Mouse (Mus musculus): ENCODE results near the gene Olfr618. TPM values are rescaled to one million over a fixed set of nuclear protein-coding genes. Genes with fewer than 3 reads are reported as not detected.
"Not testable (repeated sequence)": the region's sequence is repeated elsewhere in the genome, so short reads cannot be mapped to it uniquely, and the experiment has no call there.

The Olfr618 gene
- polyA plus RNA-seq (2015; fragmentation: Nextera tagmentation; extraction: Ambion mirVana) = 0.18 TPM in 1 of 2 replicates, not detected in the other

GRCm38 (mm10) chr7:103589803-103590202 is at the start of gene Olfr618:
Gene Olfr618 (plus strand): TSS chr7:103590103.
- Histone ChIP-seq H3K4me1 (no peaks in the 10 kb centered on the region), H3K9me3 (no peaks in the 10 kb centered on the region), H3K27me3 (replicated peaks) (no peaks in the 10 kb centered on the region), H3K4me3 (no peak within 1 kb of the TSS), H3K27ac (no peak within 1 kb of the TSS), H3K36me3 (replicated peaks) (no peaks in the 10 kb centered on the region), H3K9ac (no peak within 1 kb of the TSS), H3K4me2 (no peak within 1 kb of the TSS)
- ATAC-seq (replicated peaks) = no peak
- WGBS = 66% methylated on average over 2 of the region's 2 CpGs

GRCm38 (mm10) chr7:103542617-103543016 is 47.3 kb upstream of the Olfr618 start, which contains the start of gene Olfr612:
Gene Olfr612 (minus strand): TSS chr7:103542717.
- not testable (repeated sequence) for H3K4me1 ChIP-seq; H3K9me3 ChIP-seq; H3K27ac ChIP-seq; ATAC-seq (replicated peaks); H3K9ac ChIP-seq; H3K4me2 ChIP-seq; H3K4me3 ChIP-seq; H3K36me3 ChIP-seq (replicated peaks); H3K27me3 ChIP-seq (replicated peaks)
- 84% methylated on average over 2 of the region's 2 CpGs for WGBS

DNA sequence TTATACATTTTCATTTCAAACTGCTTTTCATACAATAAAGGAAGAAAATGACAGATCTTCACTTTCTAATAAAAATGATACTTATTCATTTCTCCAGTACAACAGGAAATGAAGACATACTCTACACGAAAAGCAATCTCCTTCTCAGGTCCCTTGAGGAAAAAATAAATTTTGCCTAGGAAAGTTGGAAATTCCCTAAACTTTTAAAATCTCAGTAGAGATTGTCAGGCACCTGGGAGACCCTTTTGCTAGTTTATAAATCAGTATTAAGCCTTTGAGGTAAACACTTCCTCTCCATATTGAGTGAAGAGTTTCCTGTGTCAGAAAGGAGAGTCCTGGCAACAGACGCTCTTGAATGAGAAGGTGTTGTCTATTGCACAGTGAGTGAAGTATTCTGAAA is 42.1 kb upstream of the Olfr618 start, which contains the start of gene Olfr613:
Olfr613 (plus strand) TSS at position 301 of the 400 bp plus-strand sequence.
- Histone ChIP-seq H3K9me3 (no peaks in the 10 kb centered on the region), H3K4me2 (no peak within 1 kb of the TSS), H3K4me1 (no peaks in the 10 kb centered on the region), H3K27ac (no peak within 1 kb of the TSS), H3K27me3 (replicated peaks) (no peaks in the 10 kb centered on the region), H3K4me3 (no peak within 1 kb of the TSS), H3K36me3 (replicated peaks) (no peaks in the 10 kb centered on the region), H3K9ac (no peak within 1 kb of the TSS)
- ATAC-seq (replicated peaks) = no peak
- WGBS = 81% methylated on average over 2 of the region's 2 CpGs

GRCm38 (mm10) chr7:103555779-103556178 is 34.1 kb upstream of the Olfr618 start, which contains the start of gene Olfr615:
Gene Olfr615 (plus strand): TSS chr7:103556079.
- H3K4me3 ChIP-seq = no peak within 1 kb of the TSS
- H3K9ac ChIP-seq = no peak within 1 kb of the TSS
- 86% methylated on average over 2 of the region's 2 CpGs for WGBS
- H3K36me3 ChIP-seq (replicated peaks) = no peaks in the 10 kb centered on the region
- H3K4me1 ChIP-seq = no peaks in the 10 kb centered on the region
- no peaks in the 10 kb centered on the region for H3K27me3 ChIP-seq (replicated peaks)
- H3K27ac ChIP-seq = no peak within 1 kb of the TSS
- ATAC-seq (replicated peaks) = no peak
- H3K9me3 ChIP-seq = no peaks in the 10 kb centered on the region
- no peak within 1 kb of the TSS for H3K4me2 ChIP-seq

- Histone ChIP-seq H3K36me3 (replicated peaks) (no peaks in the 10 kb centered on the region), H3K27me3 (replicated peaks) (no peaks in the 10 kb centered on the region), H3K4me3 (no peak within 1 kb of the TSS), H3K27ac (no peak within 1 kb of the TSS), H3K9me3 (no peaks in the 10 kb centered on the region), H3K9ac (no peak within 1 kb of the TSS), H3K4me2 (no peak within 1 kb of the TSS), H3K4me1 (no peaks in the 10 kb centered on the region)
- ATAC-seq (replicated peaks) = no peak
- 77% methylated on average over 3 of the region's 3 CpGs for WGBS
Measured at GRCm38 (mm10) chr7:103569043-103569442, 20.9 kb upstream of the Olfr618 start, which contains the start of gene Olfr616. Gene Olfr616 (minus strand): TSS chr7:103569143.

GRCm38 (mm10) chr7:103572761-103573160 is 17.1 kb upstream of the Olfr618 start, which contains the start of gene Olfr617:
Gene Olfr617 (plus strand): TSS chr7:103573061.
- 90% methylated on average over 1 of the region's 1 CpGs for WGBS
- no peaks in the 10 kb centered on the region for H3K27me3 ChIP-seq (replicated peaks)
- no peak within 1 kb of the TSS for H3K4me3 ChIP-seq
- H3K27ac ChIP-seq = no peak within 1 kb of the TSS
- no peaks in the 10 kb centered on the region for H3K9me3 ChIP-seq
- H3K4me1 ChIP-seq = no peaks in the 10 kb centered on the region
- no peak for ATAC-seq (replicated peaks)
- no peaks in the 10 kb centered on the region for H3K36me3 ChIP-seq (replicated peaks)
- no peak within 1 kb of the TSS for H3K4me2 ChIP-seq
- no peak within 1 kb of the TSS for H3K9ac ChIP-seq

DNA sequence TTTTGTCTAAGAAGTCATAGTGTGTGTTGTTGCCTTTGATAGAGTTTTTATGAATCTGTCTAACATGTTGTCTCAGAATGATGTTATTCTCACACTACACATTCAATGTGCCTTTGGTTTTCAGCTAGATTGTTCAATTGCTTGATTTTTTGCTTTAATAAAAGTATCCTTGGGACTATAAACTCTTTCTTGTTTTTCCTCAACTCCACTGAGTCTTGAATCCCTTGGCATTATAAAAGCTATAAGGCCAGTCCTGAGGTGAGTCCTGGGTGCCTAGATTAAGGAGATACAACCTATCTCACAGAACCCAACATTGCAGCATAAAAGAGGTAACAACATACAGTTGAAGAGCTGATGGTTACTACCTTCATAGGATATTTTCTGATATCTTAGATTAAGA is 10.4 kb downstream of the Olfr618 start, which contains the start of gene Olfr619:
Olfr619 (plus strand) TSS at position 301 of the 400 bp plus-strand sequence.
- Histone ChIP-seq H3K36me3 (replicated peaks) (no peaks in the 10 kb centered on the region), H3K9me3 (no peaks in the 10 kb centered on the region)

GRCm38 (mm10) chr7:103607425-103607824 is 17.5 kb downstream of the Olfr618 start:
- no peaks in the 10 kb centered on the region for H3K9me3 ChIP-seq
- 91% methylated on average over 2 of the region's 2 CpGs for WGBS
- H3K9ac ChIP-seq = no peak overlapping the region
- no peak overlapping the region for H3K4me2 ChIP-seq
- H3K4me3 ChIP-seq = no peak overlapping the region
- H3K27me3 ChIP-seq (replicated peaks) = no peaks in the 10 kb centered on the region
- no peak for ATAC-seq (replicated peaks)
- no peak overlapping the region for H3K27ac ChIP-seq
- H3K4me1 ChIP-seq = no peaks in the 10 kb centered on the region
- no peaks in the 10 kb centered on the region for H3K36me3 ChIP-seq (replicated peaks)

More for the DNA sequence above, 10.4 kb downstream of the Olfr618 start, which contains the start of gene Olfr619:
- H3K4me3 ChIP-seq = no peak within 1 kb of the TSS
- no peak within 1 kb of the TSS for H3K9ac ChIP-seq
- ATAC-seq (replicated peaks) = no peak
- no peak within 1 kb of the TSS for H3K27ac ChIP-seq
- H3K4me1 ChIP-seq = no peaks in the 10 kb centered on the region
- no peak within 1 kb of the TSS for H3K4me2 ChIP-seq
- no peaks in the 10 kb centered on the region for H3K27me3 ChIP-seq (replicated peaks)

DNA sequence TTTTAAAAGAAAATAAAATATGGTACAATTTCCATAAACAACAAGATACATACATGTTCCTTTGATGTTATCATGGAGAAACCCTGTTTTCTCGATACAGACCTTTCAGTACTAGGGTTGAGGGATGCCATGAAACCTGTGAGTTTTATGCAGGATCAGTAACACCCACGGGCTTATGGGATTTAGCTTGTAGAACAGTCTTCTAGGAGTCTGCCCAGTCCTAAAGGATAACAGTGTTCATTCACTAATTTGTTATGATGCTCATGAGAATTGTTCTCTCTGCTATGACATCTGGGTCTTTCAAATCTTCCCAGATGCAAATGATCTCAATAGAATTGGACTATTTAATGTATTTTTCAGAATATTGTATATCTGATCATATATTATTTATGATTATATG is 22.5 kb downstream of the Olfr618 start, which contains the start of gene Olfr620:
Olfr620 (minus strand) TSS at position 101 of the 400 bp plus-strand sequence.
- H3K36me3 ChIP-seq (replicated peaks) = no peaks in the 10 kb centered on the region
- H3K9ac ChIP-seq = no peak within 1 kb of the TSS
- 75% methylated on average over 2 of the region's 2 CpGs for WGBS
- H3K9me3 ChIP-seq = no peaks in the 10 kb centered on the region
- H3K27ac ChIP-seq = no peak within 1 kb of the TSS
- no peaks in the 10 kb centered on the region for H3K4me1 ChIP-seq
- no peaks in the 10 kb centered on the region for H3K27me3 ChIP-seq (replicated peaks)
- ATAC-seq (replicated peaks) = no peak
- no peak within 1 kb of the TSS for H3K4me2 ChIP-seq
- no peak within 1 kb of the TSS for H3K4me3 ChIP-seq

- no peak overlapping the region for H3K4me2 ChIP-seq
- H3K9ac ChIP-seq = no peak overlapping the region
- no peaks in the 10 kb centered on the region for H3K4me1 ChIP-seq
- no peak for ATAC-seq (replicated peaks)
- H3K9me3 ChIP-seq = no peaks in the 10 kb centered on the region
- H3K27ac ChIP-seq = no peak overlapping the region
- H3K36me3 ChIP-seq (replicated peaks) = no peaks in the 10 kb centered on the region
- no peaks in the 10 kb centered on the region for H3K27me3 ChIP-seq (replicated peaks)
- H3K4me3 ChIP-seq = no peak overlapping the region
Measured at GRCm38 (mm10) chr7:103636795-103637194, 46.9 kb downstream of the Olfr618 start.

DNA sequence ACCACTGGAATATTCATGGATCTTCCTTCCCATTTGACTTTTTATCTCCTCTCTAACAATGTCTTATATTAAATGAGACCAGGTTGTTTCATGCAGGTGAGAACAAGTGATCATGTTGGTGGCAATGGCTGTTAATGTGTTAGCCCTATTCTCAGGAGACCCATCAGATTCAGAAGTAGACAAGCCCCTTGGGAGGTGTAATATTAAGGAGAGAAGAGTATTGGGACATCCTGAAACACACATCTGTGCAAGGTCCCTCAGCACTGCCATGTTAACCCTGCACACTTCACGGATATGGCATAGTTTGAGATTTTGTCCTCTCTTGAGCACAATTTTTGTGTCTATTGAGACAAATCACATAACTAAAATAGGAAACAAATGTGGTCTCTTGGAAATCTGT is 52.7 kb downstream of the Olfr618 start, which contains the start of gene Olfr622:
Olfr622 (minus strand) TSS at position 101 of the 400 bp plus-strand sequence.
- H3K4me2 ChIP-seq = no peak within 1 kb of the TSS
- 85% methylated on average over 1 of the region's 1 CpGs for WGBS
- no peaks in the 10 kb centered on the region for H3K9me3 ChIP-seq
- H3K36me3 ChIP-seq (replicated peaks) = no peaks in the 10 kb centered on the region
- no peak within 1 kb of the TSS for H3K4me3 ChIP-seq
- no peaks in the 10 kb centered on the region for H3K27me3 ChIP-seq (replicated peaks)
- ATAC-seq (replicated peaks) = no peak
- H3K27ac ChIP-seq = no peak within 1 kb of the TSS
- H3K4me1 ChIP-seq = no peaks in the 10 kb centered on the region
- H3K9ac ChIP-seq = no peak within 1 kb of the TSS

GRCm38 (mm10) chr7:103644070-103644469 is 54.2 kb downstream of the Olfr618 start:
- H3K4me2 ChIP-seq = no peak overlapping the region
- no peaks in the 10 kb centered on the region for H3K4me1 ChIP-seq
- H3K27me3 ChIP-seq (replicated peaks) = no peaks in the 10 kb centered on the region
- WGBS = 94% methylated on average over 4 of the region's 4 CpGs
- no peaks in the 10 kb centered on the region for H3K9me3 ChIP-seq
- H3K4me3 ChIP-seq = no peak overlapping the region
- no peak overlapping the region for H3K9ac ChIP-seq
- H3K36me3 ChIP-seq (replicated peaks) = no peaks in the 10 kb centered on the region
- ATAC-seq (replicated peaks) = no peak
- no peak overlapping the region for H3K27ac ChIP-seq
